Mouse (Mus musculus): ENCODE data around the gene Pcgf1. TPM values are rescaled to one million over a fixed set of nuclear protein-coding genes. Genes with fewer than 3 reads are reported as not detected.

The Pcgf1 gene
- polyA plus RNA-seq, 1 experiment = 14.7 TPM

- Histone ChIP-seq H3K27me3 (ENCODE audit: control insufficient read depth, insufficient read depth, low read length, poor library complexity, severe bottlenecking) (no peaks in the 10 kb centered on the region), H3K27ac (ENCODE audit: insufficient read depth, low read length) (peak within 1 kb of the TSS; percentile 25), H3K9me3 (replicated peaks; ENCODE audit: control insufficient read depth, insufficient read depth, low read length, poor library complexity, severe bottlenecking) (no peaks in the 10 kb centered on the region), H3K4me3 (ENCODE audit: low read depth, low read length) (peak within 1 kb of the TSS; percentile 85), H3K36me3 (ENCODE audit: control insufficient read depth, insufficient read depth, low read length, poor library complexity, severe bottlenecking) (0 out of 2 replicates have a peak, but pooled peaks cover 4% of the 10 kb centered on the region), H3K9ac (ENCODE audit: low read depth, poor library complexity, severe bottlenecking) (peak within 1 kb of the TSS; percentile 86), H3K4me1 (ENCODE audit: control insufficient read depth, insufficient read depth, low read length) (no peaks in the 10 kb centered on the region)
- TF ChIP-seq EP300 (IDR thresholded peaks at IDR 0.05; ENCODE audit: insufficient read depth, low read depth, low read length) = no peak
- peak; percentile 47 for TF ChIP-seq POLR2A (IDR thresholded peaks at IDR 0.05; ENCODE audit: insufficient read depth, low read length)
Observed at GRCm38 (mm10) chr6:83120930-83121862, 43.5 kb downstream of the Pcgf1 start, which contains the start of gene Wbp1. TSS of gene Wbp1 (minus strand) at chr6:83121559.

DNA sequence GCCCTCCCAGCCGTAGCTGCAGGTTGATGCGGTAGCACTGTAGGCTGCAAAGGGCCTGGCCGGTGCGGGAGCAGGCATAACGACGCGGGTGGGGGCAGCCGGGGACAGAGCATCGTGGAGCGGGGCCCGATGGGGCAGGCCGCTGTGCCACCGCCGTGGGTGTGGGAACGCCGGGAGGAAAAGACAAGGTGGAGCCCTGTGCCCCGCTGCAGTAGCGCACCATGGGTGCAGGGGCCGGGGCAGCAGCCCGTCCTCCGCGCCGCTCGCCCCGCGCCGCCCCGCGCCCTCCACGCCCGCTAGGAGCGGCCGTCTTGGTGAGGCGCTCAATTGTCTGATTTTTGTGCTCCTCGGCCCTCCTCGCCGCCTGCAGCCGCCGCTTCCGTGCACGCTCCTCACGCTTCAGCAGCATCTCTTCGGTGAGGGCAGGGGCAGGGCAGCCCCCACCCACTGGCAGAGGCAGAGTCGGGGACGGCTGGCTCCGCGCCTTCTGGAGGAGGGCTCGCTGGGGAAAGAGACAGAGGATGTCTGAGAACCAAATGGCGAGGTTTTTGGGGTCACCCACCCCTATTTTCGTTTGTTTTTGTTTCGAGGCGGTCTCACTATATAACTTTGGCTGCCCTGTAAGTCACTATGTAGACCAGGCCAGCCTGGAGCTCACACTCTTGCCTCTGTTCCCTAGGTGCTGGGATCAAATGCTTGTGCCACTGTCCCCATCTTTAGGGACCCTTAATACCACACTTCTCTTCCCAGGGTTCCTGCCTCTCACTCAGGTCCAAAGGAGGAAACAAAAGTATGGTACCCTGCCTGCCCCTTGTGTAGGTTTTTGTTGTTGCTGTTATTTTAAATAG lies 44.4 kb downstream of the Pcgf1 start:
- Histone ChIP-seq H3K9ac (ENCODE audit: low read depth, poor library complexity, severe bottlenecking) (peak overlapping the region; percentile 86), H3K27me3 (ENCODE audit: control insufficient read depth, insufficient read depth, low read length, poor library complexity, severe bottlenecking) (no peaks in the 10 kb centered on the region), H3K27ac (ENCODE audit: insufficient read depth, low read length) (peak overlapping the region; percentile 25; the same call in 1 of the 2 replicates), H3K36me3 (ENCODE audit: control insufficient read depth, insufficient read depth, low read length, poor library complexity, severe bottlenecking) (0 out of 2 replicates have a peak, but pooled peaks cover under 1% of the 10 kb centered on the region), H3K4me1 (ENCODE audit: control insufficient read depth, insufficient read depth, low read length) (no peaks in the 10 kb centered on the region), H3K4me3 (ENCODE audit: low read depth, low read length) (peak overlapping the region; percentile 85), H3K9me3 (replicated peaks; ENCODE audit: control insufficient read depth, insufficient read depth, low read length, poor library complexity, severe bottlenecking) (no peaks in the 10 kb centered on the region)
- TF ChIP-seq CTCF (IDR thresholded peaks at IDR 0.05; ENCODE audit: low read depth, low read length) (no peak), POLR2A (IDR thresholded peaks at IDR 0.05; ENCODE audit: insufficient read depth, low read length) (no peak)

- Histone ChIP-seq H3K9ac (ENCODE audit: low read depth, poor library complexity, severe bottlenecking) (no peak overlapping the region), H3K4me3 (ENCODE audit: low read depth, low read length) (no peak overlapping the region), H3K27me3 (ENCODE audit: control insufficient read depth, insufficient read depth, low read length, poor library complexity, severe bottlenecking) (no peaks in the 10 kb centered on the region), H3K4me1 (ENCODE audit: control insufficient read depth, insufficient read depth, low read length) (no peaks in the 10 kb centered on the region), H3K36me3 (ENCODE audit: control insufficient read depth, insufficient read depth, low read length, poor library complexity, severe bottlenecking) (no peaks in the 10 kb centered on the region), H3K9me3 (replicated peaks; ENCODE audit: control insufficient read depth, insufficient read depth, low read length, poor library complexity, severe bottlenecking) (no peaks in the 10 kb centered on the region), H3K27ac (ENCODE audit: insufficient read depth, low read length) (no peak overlapping the region)
- no peak for TF ChIP-seq CTCF (IDR thresholded peaks at IDR 0.05; ENCODE audit: low read depth, low read length)
- no peak for TF ChIP-seq EP300 (IDR thresholded peaks at IDR 0.05; ENCODE audit: insufficient read depth, low read depth, low read length)
- TF ChIP-seq POLR2A (IDR thresholded peaks at IDR 0.05; ENCODE audit: insufficient read depth, low read length) = no peak
Observed at GRCm38 (mm10) chr6:83122961-83123360, 45.3 kb downstream of the Pcgf1 start.

DNA sequence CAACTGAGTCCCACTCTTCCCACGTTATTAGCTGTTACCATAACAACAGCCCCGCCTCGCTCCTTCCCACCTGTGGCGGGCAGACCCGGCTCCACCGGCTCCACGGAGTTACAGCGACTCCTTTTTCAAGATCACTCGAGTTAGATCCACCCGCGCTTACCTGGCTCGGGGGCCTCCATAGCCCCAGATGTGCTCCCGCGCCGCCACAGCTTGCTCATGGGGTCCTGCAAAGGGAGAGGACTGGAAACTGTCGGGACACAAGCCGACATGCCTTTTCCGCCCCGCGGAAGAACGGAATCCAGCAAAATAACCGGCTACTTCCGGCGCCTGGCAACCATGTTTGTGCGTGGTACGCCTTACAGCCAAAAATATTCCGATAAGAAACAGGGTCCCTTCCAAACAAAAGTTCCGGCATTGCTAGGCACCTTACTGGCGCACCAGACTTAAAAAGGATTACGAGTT lies 47.2 kb downstream of the Pcgf1 start:
- no peaks in the 10 kb centered on the region for H3K36me3 ChIP-seq (ENCODE audit: control insufficient read depth, insufficient read depth, low read length, poor library complexity, severe bottlenecking)
- H3K4me1 ChIP-seq (ENCODE audit: control insufficient read depth, insufficient read depth, low read length) = no peaks in the 10 kb centered on the region
- H3K9me3 ChIP-seq (replicated peaks; ENCODE audit: control insufficient read depth, insufficient read depth, low read length, poor library complexity, severe bottlenecking) = no peaks in the 10 kb centered on the region
- H3K9ac ChIP-seq (ENCODE audit: low read depth, poor library complexity, severe bottlenecking) = peak overlapping the region; percentile 67
- peak overlapping the region; percentile 78 for H3K4me3 ChIP-seq (ENCODE audit: low read depth, low read length)
- no peaks in the 10 kb centered on the region for H3K27me3 ChIP-seq (ENCODE audit: control insufficient read depth, insufficient read depth, low read length, poor library complexity, severe bottlenecking)
- no peak for TF ChIP-seq POLR2A (IDR thresholded peaks at IDR 0.05; ENCODE audit: insufficient read depth, low read length)
- no peak for TF ChIP-seq CTCF (IDR thresholded peaks at IDR 0.05; ENCODE audit: low read depth, low read length)
- no peak for TF ChIP-seq EP300 (IDR thresholded peaks at IDR 0.05; ENCODE audit: insufficient read depth, low read depth, low read length)
- H3K27ac ChIP-seq (ENCODE audit: insufficient read depth, low read length) = no peak overlapping the region

DNA sequence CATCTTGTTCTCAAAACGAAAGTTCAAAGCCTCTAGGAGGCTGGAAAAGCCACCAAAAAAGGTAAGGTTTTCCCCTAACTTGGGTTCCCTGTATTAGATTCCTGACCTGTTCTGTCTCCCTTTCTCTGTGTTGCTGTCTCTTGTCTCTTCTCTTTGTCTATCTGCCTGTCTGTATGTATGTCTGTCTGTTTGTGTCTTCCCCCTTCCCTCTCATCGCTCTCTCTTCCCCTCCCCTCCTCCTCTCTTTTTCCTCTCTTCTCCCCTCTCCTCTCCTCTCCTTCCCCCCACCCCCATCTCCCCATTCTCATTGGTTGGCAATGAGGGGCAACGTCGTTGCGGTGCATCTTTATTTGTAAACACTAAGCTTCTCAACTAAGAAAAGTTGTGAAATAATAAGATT lies 47.7 kb downstream of the Pcgf1 start, which contains the start of gene Ino80b:
Gene Ino80b (minus strand): TSS at position 101 of the 400 bp plus-strand sequence.
- no peak for TF ChIP-seq POLR2A (IDR thresholded peaks at IDR 0.05; ENCODE audit: insufficient read depth, low read length)
- TF ChIP-seq CTCF (IDR thresholded peaks at IDR 0.05; ENCODE audit: low read depth, low read length) = no peak
- no peak for TF ChIP-seq EP300 (IDR thresholded peaks at IDR 0.05; ENCODE audit: insufficient read depth, low read depth, low read length)

More for the DNA sequence above, 47.7 kb downstream of the Pcgf1 start, which contains the start of gene Ino80b:
- H3K27me3 ChIP-seq (ENCODE audit: control insufficient read depth, insufficient read depth, low read length, poor library complexity, severe bottlenecking) = no peaks in the 10 kb centered on the region
- H3K9me3 ChIP-seq (replicated peaks; ENCODE audit: control insufficient read depth, insufficient read depth, low read length, poor library complexity, severe bottlenecking) = no peaks in the 10 kb centered on the region
- H3K9ac ChIP-seq (ENCODE audit: low read depth, poor library complexity, severe bottlenecking) = peak within 1 kb of the TSS; percentile 67
- peak within 1 kb of the TSS; percentile 78 for H3K4me3 ChIP-seq (ENCODE audit: low read depth, low read length)
- H3K27ac ChIP-seq (ENCODE audit: insufficient read depth, low read length) = peak within 1 kb of the TSS; percentile 21; the same call in 1 of the 2 replicates
- H3K36me3 ChIP-seq (ENCODE audit: control insufficient read depth, insufficient read depth, low read length, poor library complexity, severe bottlenecking) = no peaks in the 10 kb centered on the region
- H3K4me1 ChIP-seq (ENCODE audit: control insufficient read depth, insufficient read depth, low read length) = no peaks in the 10 kb centered on the region
